Mouse (Mus musculus) right cerebral cortex, adult 2 months (tissue): ENCODE results near the gene Spint5.

ENCODE experiments used
- DNase-seq, 2 experiments: peaks; one replicate each; pipeline ENCODE4 v3.0.0; 2021 to 2022; ENCODE audit warnings: low spot score in 2 of 2

Spint5 gene

DNA sequence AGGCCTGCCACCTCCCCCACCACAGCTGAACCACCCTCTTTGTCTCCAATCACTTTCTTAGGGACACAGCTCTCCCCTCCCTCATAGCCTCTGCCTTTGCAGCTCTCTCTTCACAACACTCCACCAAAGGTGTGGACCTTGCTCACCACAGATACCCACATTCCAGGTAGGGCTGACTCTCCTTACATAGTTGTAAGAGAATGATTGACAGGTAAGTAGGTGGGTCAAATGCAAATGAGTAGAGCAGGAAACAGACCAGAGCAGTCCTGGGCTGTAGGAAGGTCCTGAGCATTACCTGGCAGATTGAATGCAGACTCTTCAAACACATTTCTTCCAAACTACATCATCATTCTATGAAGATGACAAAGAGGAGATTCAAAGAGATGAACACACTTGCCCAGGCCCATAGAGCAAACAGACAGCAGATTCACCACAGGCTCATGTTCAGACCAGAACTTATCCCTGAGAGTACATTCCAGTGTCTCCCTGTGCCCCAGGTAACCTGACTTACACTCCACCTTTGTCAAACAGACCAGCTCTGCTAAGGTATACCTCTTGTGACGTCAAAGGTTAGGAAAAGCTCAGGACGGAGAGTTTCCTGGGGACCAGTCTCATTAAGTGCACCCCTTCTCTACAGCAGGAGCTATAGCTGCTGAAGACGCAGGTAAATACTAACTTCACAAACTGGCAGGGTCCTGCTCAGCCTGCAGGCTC lies 22.4 kb downstream of the Spint5 start:
- no peak for DNase-seq

GRCm38 (mm10) chr2:164739876-164740275 lies 24.8 kb downstream of the Spint5 start:
- peak in 1 of 2 experiments; percentile 32 for DNase-seq

DNA sequence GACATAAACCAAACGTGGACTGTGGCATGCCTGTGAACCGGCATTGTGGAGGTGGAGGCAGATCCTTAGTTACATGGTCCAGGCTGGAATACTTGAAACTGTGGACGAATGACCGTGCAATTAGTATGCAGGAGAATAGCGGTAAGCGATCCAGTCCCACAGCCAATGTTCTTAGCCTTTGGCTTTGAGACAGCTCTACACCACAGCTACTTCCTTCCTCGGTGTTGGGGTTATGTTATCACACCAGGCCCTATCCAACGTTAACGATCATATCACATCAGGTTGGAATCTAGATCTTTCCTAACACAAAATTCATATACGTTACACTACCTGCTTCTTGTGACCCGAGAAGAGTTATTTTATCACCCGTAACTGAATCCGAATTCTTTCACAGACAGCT lies 29.9 kb downstream of the Spint5 start:
- DNase-seq = no peak

GRCm38 (mm10) chr2:164745843-164746479 lies 30.9 kb downstream of the Spint5 start, which contains the start of the genes Wfdc3 and Dnttip1:
Wfdc3 (minus strand) TSS chr2:164745931.
Dnttip1 (plus strand) TSS chr2:164745983.
- DNase-seq = peak; percentile 94 to 95

- DNase-seq = no peak
Observed at GRCm38 (mm10) chr2:164746693-164747092, 31.6 kb downstream of the Spint5 start.

DNA sequence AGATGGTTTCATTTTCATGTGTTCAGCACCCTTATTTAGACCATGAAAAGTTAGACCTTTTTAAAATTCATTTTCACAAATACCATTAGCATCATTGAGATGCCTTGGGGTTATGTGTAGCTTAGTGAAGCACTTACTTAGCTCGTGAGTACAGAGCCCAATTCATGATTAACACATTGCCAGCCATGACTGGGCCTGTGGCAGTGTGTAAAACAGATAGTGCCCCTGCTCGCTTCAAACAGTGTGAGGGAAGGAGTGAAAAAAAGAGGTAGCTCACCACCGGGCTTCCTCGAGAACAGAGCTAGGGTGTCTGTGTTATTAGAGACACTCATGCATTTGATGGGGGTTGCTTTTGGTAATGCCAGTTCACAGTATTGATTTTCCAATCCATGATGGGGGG lies 33.1 kb downstream of the Spint5 start:
- DNase-seq = no peak

GRCm38 (mm10) chr2:164748991-164749390 lies 33.9 kb downstream of the Spint5 start:
- no peak for DNase-seq

DNA sequence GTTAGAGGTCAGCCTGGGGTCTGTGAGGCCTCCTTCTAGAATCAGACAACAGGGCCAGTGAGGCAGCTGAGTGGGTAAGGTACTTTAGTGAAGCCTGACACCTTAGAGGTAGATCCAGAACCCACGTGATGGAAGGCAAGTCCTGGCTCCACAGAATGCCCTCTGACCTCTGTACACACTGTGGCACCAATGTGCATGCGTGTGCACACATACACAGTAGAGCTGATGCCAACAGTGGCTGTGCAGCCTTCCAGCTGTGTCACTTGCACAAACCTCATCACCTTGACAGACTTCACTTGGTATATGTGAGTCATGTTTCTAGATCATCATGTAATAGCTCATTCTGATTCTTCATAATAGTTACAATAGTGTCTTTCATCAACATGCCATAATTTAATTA lies 37.3 kb downstream of the Spint5 start:
- DNase-seq = no peak

DNA sequence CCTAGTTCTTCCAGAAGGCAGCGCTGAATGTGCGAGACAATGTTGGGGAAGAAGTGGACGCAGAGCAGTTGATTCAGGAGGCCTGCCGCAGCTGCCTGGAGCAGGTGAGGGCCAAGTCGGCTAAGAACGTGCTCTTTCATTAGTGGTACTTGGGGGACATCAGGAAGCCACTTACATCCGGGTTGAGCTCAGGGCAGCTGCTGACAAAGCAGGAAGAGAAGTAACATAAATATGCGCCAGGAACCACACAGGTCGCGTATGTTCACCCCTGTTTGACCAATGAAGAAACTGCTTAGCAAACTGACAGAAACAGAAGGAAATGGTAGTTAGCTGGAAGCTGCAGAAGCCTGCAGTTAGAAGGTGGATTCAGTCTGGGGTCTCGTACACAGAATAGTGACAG lies 39.0 kb downstream of the Spint5 start:
- DNase-seq = no peak

DNA sequence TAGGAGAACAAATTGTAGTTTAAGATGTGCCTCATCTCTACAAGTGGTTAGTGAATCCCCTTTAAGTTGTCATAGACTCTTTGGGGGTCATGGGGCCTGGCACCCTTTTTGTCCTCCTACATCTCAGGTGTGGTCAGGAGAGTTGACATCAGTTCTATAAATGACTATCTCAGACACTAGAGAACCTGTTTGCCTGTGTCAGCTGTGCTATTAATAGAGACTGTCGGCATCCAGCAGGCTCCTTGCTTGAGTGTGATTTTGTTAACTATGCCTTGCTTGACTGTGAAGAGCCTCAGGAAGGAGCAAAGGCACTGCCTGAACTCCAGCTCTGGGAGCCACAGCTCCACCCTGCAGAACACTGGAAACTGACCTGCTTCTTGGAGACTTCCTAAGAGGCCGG lies 39.7 kb downstream of the Spint5 start:
- DNase-seq = no peak

DNA sequence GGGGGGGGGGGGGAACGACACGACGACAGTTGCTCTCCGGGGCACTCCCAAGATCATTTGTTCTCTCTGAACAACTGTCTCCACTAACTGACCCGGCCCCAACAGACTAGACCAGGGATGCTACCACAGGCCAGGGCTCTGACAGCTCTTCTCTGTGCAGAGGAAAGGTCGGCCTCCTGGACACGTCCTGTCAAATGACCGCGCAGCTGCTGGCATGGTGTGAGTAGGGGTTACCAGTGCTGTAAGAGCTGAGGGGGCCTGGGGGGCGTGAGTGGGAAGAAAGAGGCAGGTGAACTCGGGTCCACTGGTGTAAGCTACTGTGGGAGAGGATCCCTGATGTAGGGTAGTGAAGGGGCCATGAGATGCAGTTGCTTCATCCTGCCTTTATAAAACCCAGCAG lies 42.7 kb downstream of the Spint5 start:
- no peak for DNase-seq

- no peak for DNase-seq
Observed at GRCm38 (mm10) chr2:164758692-164759091, 43.6 kb downstream of the Spint5 start.

GRCm38 (mm10) chr2:164760059-164760833 lies 45.1 kb downstream of the Spint5 start:
- DNase-seq = no peak

GRCm38 (mm10) chr2:164761502-164761901 lies 46.4 kb downstream of the Spint5 start:
- no peak for DNase-seq

DNA sequence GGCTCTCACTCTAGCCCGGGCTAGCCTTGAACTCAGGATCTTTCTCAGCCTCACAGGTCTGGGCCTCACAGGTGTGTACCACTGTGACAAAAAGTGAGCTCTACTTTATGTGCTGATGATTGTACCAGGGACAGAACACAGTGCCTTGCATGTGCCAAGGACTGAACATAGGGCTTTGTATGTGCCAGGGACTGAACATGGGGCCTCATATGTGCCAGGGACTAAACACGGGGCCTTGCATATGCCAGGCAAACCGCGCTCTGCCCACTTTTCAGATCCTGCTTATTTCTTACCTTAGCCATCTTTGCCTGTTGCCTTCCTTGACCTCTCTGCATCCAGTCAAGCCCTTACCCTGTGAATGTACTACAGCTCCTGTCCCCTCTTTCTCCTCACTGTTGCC lies 46.9 kb downstream of the Spint5 start:
- no peak for DNase-seq

DNA sequence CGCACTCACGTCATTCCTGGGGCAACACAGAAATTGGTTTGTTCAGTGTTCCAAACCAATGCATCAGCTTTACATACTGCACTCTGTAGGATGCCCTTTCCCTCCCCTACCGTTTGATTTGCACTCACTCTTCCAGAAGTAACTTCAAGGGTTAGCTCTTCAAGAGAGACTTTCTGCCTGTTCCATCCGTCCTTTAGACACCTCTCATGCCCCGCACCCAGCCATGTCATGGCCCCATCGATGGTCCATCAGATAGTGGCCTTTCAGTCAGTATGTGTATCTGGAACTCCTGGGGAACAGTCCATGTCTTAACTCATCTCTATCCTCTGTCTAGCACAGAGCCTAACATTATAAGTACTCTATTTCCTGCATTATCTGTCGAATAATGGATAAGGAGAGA lies 47.5 kb downstream of the Spint5 start:
- DNase-seq = no peak

DNA sequence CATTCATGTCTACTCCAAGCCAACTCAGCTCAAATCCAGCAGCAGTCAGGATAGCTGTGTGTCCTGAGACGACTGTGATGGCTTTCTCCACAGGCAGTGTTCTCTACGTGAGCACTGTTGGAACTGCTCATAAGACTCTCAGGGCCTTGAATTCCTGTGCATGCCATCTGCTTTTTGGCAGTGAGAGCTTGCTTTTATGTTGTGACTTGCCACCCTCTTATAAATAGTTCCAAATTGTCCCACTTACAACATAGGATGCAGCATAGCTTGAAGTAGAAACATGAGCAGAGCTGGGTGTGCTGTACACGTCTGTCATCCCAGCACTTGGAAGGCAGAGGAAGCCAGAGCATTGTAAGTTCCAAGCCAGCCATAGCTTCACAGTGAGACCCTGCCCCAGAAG lies 50.7 kb downstream of the Spint5 start:
- peak in 1 of 2 experiments; percentile 35 for DNase-seq
